20 mouse cellular contexts compared by ENCODE assay signal in the genomic region with DNA sequence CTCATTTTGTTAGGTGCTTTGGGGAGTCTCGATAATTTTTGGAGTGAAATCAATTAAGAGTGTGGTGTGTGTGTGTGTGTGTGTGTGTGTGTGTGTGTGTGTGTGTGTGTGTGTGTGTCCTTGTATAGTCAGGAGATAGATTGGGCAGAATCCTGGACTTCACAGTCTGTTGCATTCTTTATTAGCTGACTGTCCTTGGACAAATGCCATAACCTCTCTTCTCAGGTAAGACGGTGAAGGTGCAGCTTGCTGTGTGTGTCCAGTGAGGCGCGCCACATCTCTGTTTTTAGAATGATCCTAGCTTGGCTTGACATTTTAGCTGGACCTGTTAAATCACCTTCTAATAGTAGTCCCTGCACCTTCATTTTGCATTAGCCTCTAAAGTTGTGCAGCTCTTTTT.
A peak's percentile ranks its signal among the peaks of the same experiment; 100 is the strongest.
DNase-seq lines count a peak whose midpoint lies in the region; ATAC-seq lines count a peak whose summit lies in the region.
"Had no signal": no experiment of that assay in that cellular context is flagged by ENCODE, and none has a peak within 500 bp of the region (broad histone marks: within the 10 kb centered on the region; RNA-seq: fewer than 3 reads in every experiment).

No protein-coding gene starts in this region.

- intact Hi-C loops in heart, postnatal 25 days (cut with DNase I): no loop called here

- no peak for ATAC-seq in kidney, embryonic 15.5 days (replicated peaks; ENCODE audit: low FRiP score)
- no peak for ATAC-seq in hindbrain, embryonic 11.5 days (ENCODE audit: low FRiP score)
- ATAC-seq: CD4-positive, CD25-positive, alpha-beta regulatory T cell, adult 4 months had no signal

- H3K27ac ChIP-seq in kidney, embryonic 15.5 days: no peak overlapping the region
- H3K27ac ChIP-seq in hindbrain, embryonic 11.5 days (ENCODE audit: low read depth, low read length): no peak overlapping the region
- H3K27ac ChIP-seq: embryonic facial prominence, embryonic 13.5 days; forebrain, embryonic 12.5 days; heart, embryonic 10.5 days; hindbrain, embryonic 15.5 days had no signal

- no peak overlapping the region for H3K9ac ChIP-seq in kidney, embryonic 15.5 days
- H3K9ac ChIP-seq in hindbrain, embryonic 11.5 days (ENCODE audit: low read depth, low read length): no peak overlapping the region
- H3K9ac ChIP-seq: embryonic facial prominence, embryonic 13.5 days; forebrain, embryonic 12.5 days; hindbrain, embryonic 15.5 days had no signal

- H3K4me1 ChIP-seq in kidney, embryonic 15.5 days: peaks cover 15% of the 10 kb centered on the region
- no peaks in the 10 kb centered on the region for H3K4me1 ChIP-seq in hindbrain, embryonic 11.5 days (replicated peaks; ENCODE audit: control insufficient read depth, insufficient read depth, low read length)
- H3K4me1 ChIP-seq: embryonic facial prominence, embryonic 13.5 days; heart, embryonic 10.5 days had no signal

- H3K4me2 ChIP-seq in kidney, embryonic 15.5 days: no peak overlapping the region
- H3K4me2 ChIP-seq in hindbrain, embryonic 11.5 days (replicated peaks; ENCODE audit: low read depth, low read length): no peak overlapping the region
- H3K4me2 ChIP-seq: embryonic facial prominence, embryonic 13.5 days; forebrain, embryonic 12.5 days; hindbrain, embryonic 15.5 days had no signal

- peak; percentile 12 to 15 for DNase-seq in cerebellum, adult 18-20 months
- no peak for DNase-seq in cerebellum, adult 9-11 months
- DNase-seq in kidney, adult 18-20 months: peak; percentile 39
- DNase-seq in kidney, adult 9 months: peak; percentile 85
- peak; percentile 40 to 63 for DNase-seq in kidney, postnatal 25 days
- no peak for DNase-seq in hindbrain, embryonic 11.5 days (ENCODE audit: low spot score)
- no peak for DNase-seq in heart, postnatal 25 days (ENCODE audit: low spot score)
- DNase-seq: adrenal gland, postnatal 10 days; B cell, adult 2 months; cerebellum, adult 11 months; cerebellum, postnatal 36 days; gastrocnemius, postnatal 10 days; heart, postnatal 10 days had no signal

- no peaks in the 10 kb centered on the region for H3K36me3 ChIP-seq in kidney, embryonic 15.5 days
- no peaks in the 10 kb centered on the region for H3K36me3 ChIP-seq in hindbrain, embryonic 11.5 days (ENCODE audit: control insufficient read depth, insufficient read depth, low read length)
- H3K36me3 ChIP-seq: embryonic facial prominence, embryonic 13.5 days; forebrain, embryonic 12.5 days; G1E; heart, embryonic 10.5 days; hindbrain, embryonic 15.5 days had no signal

- WGBS in kidney, embryonic 15.5 days: 73% methylated on average over 4 of the region's 4 CpGs
- WGBS in hindbrain, embryonic 11.5 days: 77% methylated on average over 4 of the region's 4 CpGs

- H3K4me3 ChIP-seq in kidney, embryonic 15.5 days (replicated peaks): no peak overlapping the region
- no peak overlapping the region for H3K4me3 ChIP-seq in hindbrain, embryonic 11.5 days (ENCODE audit: low read depth, low read length)
- H3K4me3 ChIP-seq: embryonic facial prominence, embryonic 13.5 days; forebrain, embryonic 12.5 days; heart, embryonic 10.5 days; hindbrain, embryonic 15.5 days had no signal

- no peaks in the 10 kb centered on the region for H3K27me3 ChIP-seq in kidney, embryonic 15.5 days
- 0 out of 2 replicates have a peak, but pooled peaks cover 2% of the 10 kb centered on the region for H3K27me3 ChIP-seq in hindbrain, embryonic 11.5 days (ENCODE audit: control insufficient read depth, insufficient read depth, low read length)
- H3K27me3 ChIP-seq: embryonic facial prominence, embryonic 13.5 days; forebrain, embryonic 12.5 days; hindbrain, embryonic 15.5 days had no signal

- no peaks in the 10 kb centered on the region for H3K9me3 ChIP-seq in kidney, embryonic 15.5 days (replicated peaks)
- no peaks in the 10 kb centered on the region for H3K9me3 ChIP-seq in hindbrain, embryonic 11.5 days (ENCODE audit: control insufficient read depth, low read length)
- H3K9me3 ChIP-seq: embryonic facial prominence, embryonic 13.5 days; forebrain, embryonic 12.5 days; heart, embryonic 10.5 days; hindbrain, embryonic 15.5 days had no signal

Comparison
In these comparisons a context has a peak if more than half of its experiments do, and no peak if none do; other contexts are left out.
1. DNase-seq: peak in cerebellum, adult 18-20 months (2 of 2), kidney, adult 18-20 months (single experiment), kidney, adult 9 months (single experiment) and kidney, postnatal 25 days (2 of 2); none in cerebellum, adult 9-11 months (single experiment), hindbrain, embryonic 11.5 days (single experiment) and heart, postnatal 25 days (single experiment).